Mouse (Mus musculus): ENCODE data around the gene Rbm20. TPM values are rescaled to one million over a fixed set of nuclear protein-coding genes. Genes with fewer than 3 reads are reported as not detected.
A peak's percentile ranks its signal among the peaks of the same experiment; 100 is the strongest.

Rbm20 gene
- total and polyA plus RNA-seq, 3 experiments: 0.05 to 0.56 (median 0.08) TPM

DNA sequence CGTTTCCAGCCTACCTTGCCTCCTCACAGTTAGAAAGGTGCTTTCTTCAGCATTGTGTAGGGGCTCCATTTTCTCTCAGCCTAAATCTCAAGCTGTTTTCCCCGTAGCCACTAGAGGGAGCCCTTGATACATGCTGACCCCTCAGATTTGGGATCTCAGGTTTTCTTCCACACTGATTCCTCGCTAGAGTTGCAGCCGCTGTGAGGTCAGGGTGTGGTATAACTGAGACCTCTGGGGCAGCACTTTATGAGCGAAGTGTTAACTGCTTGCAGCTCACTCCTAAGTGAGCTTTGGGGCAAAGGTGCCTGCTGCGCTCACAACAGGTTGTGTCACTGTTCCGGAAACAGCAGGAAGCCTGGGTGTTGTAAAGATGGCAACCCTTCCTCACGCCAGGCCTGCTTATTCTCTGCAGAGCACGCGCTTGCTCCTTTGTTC, 28.3 kb upstream of the Rbm20 start:
- Histone ChIP-seq H3K79me2 (replicated peaks; ENCODE audit: control insufficient read depth, extremely low read depth, insufficient read depth, poor library complexity, severe bottlenecking) (no peaks in the 10 kb centered on the region), H3K27me3 (replicated peaks) (no peaks in the 10 kb centered on the region), H3K36me3 (replicated peaks in 1 of 2; ENCODE audit: control insufficient read depth in 1 of 2, insufficient read depth in 1 of 2, low read length in 1 of 2) (peaks cover 27 to 49% of the 10 kb centered on the region in 2 experiments), H3K4me2 (ENCODE audit: insufficient read depth, low read depth, poor library complexity, severe bottlenecking) (no peak overlapping the region), H3K9me3 (replicated peaks; ENCODE audit: low read length) (no peaks in the 10 kb centered on the region), H3K4me1 (ENCODE audit: control insufficient read depth in 1 of 2, insufficient read depth in 2 of 2) (peaks cover 1 to 8% of the 10 kb centered on the region in 2 experiments; a peak in 2 of 4 replicates), H3K27ac (ENCODE audit: insufficient read depth, low read depth) (no peak overlapping the region), H3K4me3 (replicated peaks in 1 of 3; ENCODE audit: low read depth in 2 of 3, low read length in 2 of 3, poor library complexity in 1 of 3) (no peak overlapping the region), H3K9ac (ENCODE audit: insufficient read depth, low read depth) (no peak overlapping the region)
- DNase-seq (ENCODE audit: extremely low read depth): peak; percentile 77
- TF ChIP-seq SMC3 (IDR thresholded peaks at IDR 0.05; ENCODE audit: low read depth, low read length): peak; percentile 83
- peak; percentile 92 for TF ChIP-seq RAD21 (IDR thresholded peaks at IDR 0.05; ENCODE audit: low read depth, low read length)
- no peak for TF ChIP-seq CHD2 (IDR thresholded peaks at IDR 0.05; ENCODE audit: low read length)
- 0 out of 2 replicates have a peak, but pooled peaks have one; percentile 21 for TF ChIP-seq ZC3H11A (IDR thresholded peaks at IDR 0.05; ENCODE audit: low read depth, low read length)
- peak; percentile 95 for TF ChIP-seq CTCF (conservative IDR thresholded peaks at IDR 0.05 in 1 of 2, IDR thresholded peaks at IDR 0.05 in 1 of 2; ENCODE audit: low read depth in 2 of 2, low read length in 2 of 2)
- 0 out of 2 replicates have a peak, but pooled peaks have one; percentile 23 for TF ChIP-seq SIN3A (IDR thresholded peaks at IDR 0.05; ENCODE audit: low read length)
- no peak for TF ChIP-seq GABPA (IDR thresholded peaks at IDR 0.05; ENCODE audit: insufficient replicate concordance, low read depth, low read length)
- dilution Hi-C loops (cut with MboI; ENCODE audit: extremely low pct_ligation_motif_present, extremely low pct_unique_long_range_greater_than_20kb, low sequenced_read_pairs) (no loop called here), in situ Hi-C loops (cut with MboI; ENCODE audit: low pct_ligation_motif_present, low pct_unique_long_range_greater_than_20kb, low sequenced_read_pairs) (no loop called here)

GRCm38 (mm10) chr19:53649361-53649760, 27.7 kb upstream of the Rbm20 start:
- no peaks in the 10 kb centered on the region for H3K27me3 ChIP-seq (replicated peaks)
- H3K79me2 ChIP-seq (replicated peaks; ENCODE audit: control insufficient read depth, extremely low read depth, insufficient read depth, poor library complexity, severe bottlenecking): no peaks in the 10 kb centered on the region
- in situ Hi-C loops (cut with MboI; ENCODE audit: low pct_ligation_motif_present, low pct_unique_long_range_greater_than_20kb, low sequenced_read_pairs) (no loop called here), dilution Hi-C loops (cut with MboI; ENCODE audit: extremely low pct_ligation_motif_present, extremely low pct_unique_long_range_greater_than_20kb, low sequenced_read_pairs) (no loop called here)
- H3K36me3 ChIP-seq (replicated peaks in 1 of 2; ENCODE audit: control insufficient read depth in 1 of 2, insufficient read depth in 1 of 2, low read length in 1 of 2): peaks cover 23 to 46% of the 10 kb centered on the region in 2 experiments
- H3K4me2 ChIP-seq (ENCODE audit: insufficient read depth, low read depth, poor library complexity, severe bottlenecking): no peak overlapping the region
- no peaks in the 10 kb centered on the region for H3K9me3 ChIP-seq (replicated peaks; ENCODE audit: low read length)
- H3K27ac ChIP-seq (ENCODE audit: insufficient read depth, low read depth): no peak overlapping the region
- no peak for DNase-seq (ENCODE audit: extremely low read depth)
- TF ChIP-seq POLR2A (IDR thresholded peaks at IDR 0.05; ENCODE audit: low read depth, low read length) (no peak), MAFK (IDR thresholded peaks at IDR 0.05; ENCODE audit: insufficient replicate concordance, low read length) (no peak), MXI1 (IDR thresholded peaks at IDR 0.05; ENCODE audit: low read depth, low read length) (no peak), JUN (IDR thresholded peaks at IDR 0.05; ENCODE audit: insufficient read depth, low read depth, low read length) (no peak), RAD21 (IDR thresholded peaks at IDR 0.05; ENCODE audit: low read depth, low read length) (no peak; the same call in none of the 2 replicates), SMC3 (IDR thresholded peaks at IDR 0.05; ENCODE audit: low read depth, low read length) (no peak), ELF1 (IDR thresholded peaks at IDR 0.05; ENCODE audit: low read depth, low read length) (no peak), CHD2 (IDR thresholded peaks at IDR 0.05; ENCODE audit: low read length) (no peak), SIN3A (IDR thresholded peaks at IDR 0.05; ENCODE audit: low read length) (no peak), MEF2A (IDR thresholded peaks at IDR 0.05; ENCODE audit: borderline replicate concordance, low read depth, low read length) (no peak), HCFC1 (IDR thresholded peaks at IDR 0.05; ENCODE audit: low read depth, low read length) (no peak), TBP (conservative IDR thresholded peaks at IDR 0.05; ENCODE audit: low read depth, low read length) (no peak), NRF1 (IDR thresholded peaks at IDR 0.05; ENCODE audit: low read depth, low read length) (no peak), BHLHE40 (IDR thresholded peaks at IDR 0.05; ENCODE audit: low read depth, low read length) (no peak), ZMIZ1 (IDR thresholded peaks at IDR 0.05; ENCODE audit: low read depth, low read length) (no peak), POLR2AphosphoS2 (IDR thresholded peaks at IDR 0.05; ENCODE audit: low read depth, low read length) (no peak)
- H3K4me1 ChIP-seq (ENCODE audit: control insufficient read depth in 1 of 2, insufficient read depth in 2 of 2): peaks cover 4 to 11% of the 10 kb centered on the region in 2 experiments; a peak in 2 of 4 replicates
- H3K4me3 ChIP-seq (replicated peaks in 1 of 3; ENCODE audit: low read depth in 2 of 3, low read length in 2 of 3, poor library complexity in 1 of 3): no peak overlapping the region
- H3K9ac ChIP-seq (ENCODE audit: insufficient read depth, low read depth): no peak overlapping the region

All from CH12.LX (cell line).